Mouse (Mus musculus) olfactory bulb, adult 2 months (tissue): ENCODE results near the gene Smg1. TPM values are rescaled to one million over a fixed set of nuclear protein-coding genes. Genes with fewer than 3 reads are reported as not detected.
"Not testable (repeated sequence)": the region's sequence is repeated elsewhere in the genome, so short reads cannot be mapped to it uniquely, and the experiment has no call there.

Source experiments
- H3K27ac ChIP-seq: fragments of 200-500 bp; 2 replicates; pipeline ENCODE4 v1.5.1; 2012; ENCODE audit warnings: low read depth, low read length; ENCODE audit not compliant: insufficient read depth
- H3K4me1 ChIP-seq: fragments of 200-500 bp; 2 replicates; pipeline ENCODE4 v1.6.1; 2012; ENCODE audit warnings: low read length; ENCODE audit not compliant: control insufficient read depth, insufficient read depth
- H3K4me3 ChIP-seq: fragments of 200-500 bp; 2 replicates; pipeline ENCODE4 v1.5.1; 2012; ENCODE audit warnings: mild to moderate bottlenecking, low read depth, low read length, moderate library complexity; ENCODE audit not compliant: insufficient read depth
- CTCF ChIP-seq: fragments of 200-500 bp; IDR thresholded peaks from 2 replicates; pipeline ENCODE4 v1.5.1; 2012; ENCODE audit warnings: low read depth, mild to moderate bottlenecking, low read length, moderate library complexity; ENCODE audit not compliant: insufficient read depth
- POLR2A ChIP-seq: fragments of 200-500 bp; IDR thresholded peaks from 2 replicates; pipeline ENCODE4 v1.6.1; 2012; ENCODE audit warnings: mild to moderate bottlenecking, low read depth, low read length, moderate library complexity; ENCODE audit not compliant: insufficient read depth
- whole genome bisulfite sequencing: fragments of 180-500 bp; shearing (Covaris S2); methylation state at CpG from one replicate; pipeline ENCODE4 v1.1.7; 2018; 5-methylcytosine and 5-hydroxymethylcytosine counted together
- polyA plus RNA-seq: library from polyadenylated mRNA; stranded (reverse); fragments of >200 nt; gene quantifications from 2 replicates; pipeline ENCODE4 v1.2.4, GENCODE M21; 2012; ENCODE audit warnings: low replicate concordance; ENCODE audit not compliant: missing spikeins, insufficient read depth, insufficient read length

The Smg1 gene
- polyA plus RNA-seq, 1 experiment = 211 TPM

DNA sequence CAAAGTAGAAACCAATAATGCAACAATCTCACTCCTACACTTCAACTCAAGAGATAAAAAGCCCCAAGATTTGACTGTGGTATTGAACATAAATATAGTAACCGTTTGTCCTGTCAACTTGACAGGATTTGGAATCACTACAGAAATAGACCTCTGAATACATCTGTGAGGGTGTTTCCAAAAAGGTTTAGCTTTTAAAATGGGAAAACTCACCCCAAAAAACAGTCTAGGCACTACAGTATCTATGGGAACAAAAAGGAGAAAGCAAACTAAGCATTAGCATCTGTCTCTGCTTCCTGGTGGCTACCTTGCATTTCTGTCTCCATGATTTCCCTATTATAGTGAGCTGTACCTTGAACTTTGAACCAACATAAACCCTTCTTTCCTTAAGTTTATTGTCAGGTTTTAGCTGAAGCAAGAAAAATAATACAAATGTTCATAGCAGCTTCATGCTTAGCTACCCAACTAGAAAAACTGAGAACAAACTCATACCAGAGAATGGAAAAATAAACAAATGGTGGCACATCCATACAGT, 67.6 kb downstream of the Smg1 start:
- no peak overlapping the region for H3K4me3 ChIP-seq
- 39% methylated on average over 1 of the region's 1 CpGs for WGBS
- no peak overlapping the region for H3K27ac ChIP-seq
- TF ChIP-seq CTCF (no peak), POLR2A (no peak)
- no peaks in the 10 kb centered on the region for H3K4me1 ChIP-seq

DNA sequence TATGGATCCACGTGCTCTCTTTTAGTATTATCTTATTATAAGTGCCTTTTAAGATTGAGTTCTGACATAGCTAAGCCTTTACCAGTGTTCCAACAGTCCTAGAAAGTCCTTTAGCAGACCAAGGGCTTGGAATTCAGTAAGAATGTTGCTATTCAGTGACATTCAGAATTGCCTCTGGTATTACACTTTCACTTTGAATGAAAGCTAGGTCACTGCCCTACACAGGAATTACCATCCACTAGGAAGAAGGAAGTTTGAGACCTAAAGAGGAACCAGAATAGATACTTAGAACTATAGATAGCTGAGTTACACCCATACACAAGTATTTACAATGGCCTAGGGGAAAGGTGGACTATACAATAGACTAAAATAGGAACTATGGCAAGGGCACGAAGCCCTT, 73.3 kb downstream of the Smg1 start:
- not testable (repeated sequence) for H3K4me1 ChIP-seq, H3K4me3 ChIP-seq, H3K27ac ChIP-seq
- 91% methylated on average over 2 of the region's 2 CpGs for WGBS

DNA sequence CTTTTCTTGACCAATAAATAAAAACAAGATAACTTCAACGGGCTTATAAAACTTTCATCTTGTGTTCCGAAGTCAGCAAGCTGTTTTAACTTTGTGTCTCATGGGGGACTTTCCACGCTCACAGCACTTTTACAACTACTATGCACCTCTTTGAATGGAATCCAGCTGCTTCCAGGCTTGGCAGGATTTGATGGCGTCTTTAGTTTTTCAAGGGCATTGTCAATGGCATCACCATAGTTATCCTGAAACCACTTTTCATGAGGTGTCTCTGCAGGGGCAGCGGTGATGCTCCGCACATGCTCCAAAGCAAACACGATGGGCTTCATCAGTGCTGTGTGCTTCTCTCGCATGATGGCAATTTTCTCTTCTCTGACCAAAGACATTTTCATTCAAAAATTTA, 80.5 kb downstream of the Smg1 start:
- WGBS = 87% methylated on average over 8 of the region's 8 CpGs
- no peak overlapping the region for H3K4me3 ChIP-seq
- H3K4me1 ChIP-seq = no peaks in the 10 kb centered on the region
- TF ChIP-seq POLR2A = no peak
- TF ChIP-seq CTCF = no peak
- H3K27ac ChIP-seq = no peak overlapping the region

DNA sequence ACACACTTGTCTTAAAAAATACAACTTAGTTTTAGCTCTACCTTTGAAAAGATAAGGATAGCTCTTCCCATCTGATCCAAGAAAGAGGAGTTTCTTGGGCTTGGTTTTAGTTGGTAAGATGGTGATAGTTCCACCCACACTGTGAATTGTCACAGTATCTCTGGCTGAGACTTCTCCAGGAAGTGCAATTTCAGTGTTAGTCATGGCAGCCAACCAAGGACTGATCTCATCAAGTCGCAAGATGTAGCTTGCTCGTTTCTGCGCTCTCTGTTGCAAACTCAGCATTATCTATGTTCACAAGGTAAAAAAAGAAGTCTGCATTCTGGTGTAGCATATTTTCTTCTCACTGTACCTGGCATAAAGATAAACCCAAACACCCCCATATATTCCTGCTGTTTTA, 83.3 kb downstream of the Smg1 start:
- 73% methylated on average over 3 of the region's 3 CpGs for WGBS
- TF ChIP-seq CTCF (no peak), POLR2A (no peak)
- Histone ChIP-seq H3K4me1 (no peaks in the 10 kb centered on the region), H3K4me3 (no peak overlapping the region), H3K27ac (no peak overlapping the region)

DNA sequence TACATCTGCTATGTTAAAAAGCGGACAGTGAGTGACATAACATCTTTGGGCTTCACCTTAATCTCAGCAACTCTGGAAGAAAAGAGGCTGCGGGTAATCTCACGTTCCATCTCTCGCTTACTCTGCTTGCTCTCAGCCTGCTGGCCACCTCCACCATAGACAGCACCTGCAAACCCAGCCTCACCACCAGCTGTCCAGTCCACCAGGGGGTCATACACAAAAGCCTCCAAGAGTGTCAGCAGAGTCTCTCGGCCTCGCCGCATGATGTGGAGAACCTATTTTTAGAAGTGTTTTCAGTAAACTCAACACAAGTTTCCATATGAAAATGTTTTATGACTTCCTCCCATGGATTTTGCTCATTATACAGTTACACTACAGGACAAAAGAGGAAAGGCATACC, 87.0 kb downstream of the Smg1 start:
- H3K27ac ChIP-seq = no peak overlapping the region
- 92% methylated on average over 7 of the region's 7 CpGs for WGBS
- H3K4me1 ChIP-seq = no peaks in the 10 kb centered on the region
- TF ChIP-seq CTCF = no peak
- TF ChIP-seq POLR2A = no peak
- H3K4me3 ChIP-seq = no peak overlapping the region

DNA sequence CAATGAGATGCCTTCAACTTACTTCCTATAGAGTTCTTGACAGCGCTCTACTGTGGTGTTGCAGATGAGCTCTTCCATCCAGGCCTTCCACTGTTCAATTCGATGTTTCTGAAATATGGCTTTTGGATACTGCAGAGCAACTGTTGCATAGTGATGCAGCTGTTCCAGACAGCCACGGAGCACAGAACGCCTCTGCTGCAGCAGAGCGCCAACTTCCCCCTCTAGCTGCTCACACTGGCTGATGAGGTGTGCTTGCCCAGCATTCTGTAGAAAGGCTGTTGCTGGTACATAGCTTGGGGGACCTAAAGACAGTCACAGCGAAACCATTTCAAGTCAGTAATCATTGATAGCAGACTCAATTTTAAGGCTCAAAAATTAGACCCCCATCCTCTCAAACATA, 89.3 kb downstream of the Smg1 start:
- 82% methylated on average over 6 of the region's 6 CpGs for whole genome bisulfite sequencing
- Histone ChIP-seq H3K4me3 (no peak overlapping the region), H3K27ac (no peak overlapping the region), H3K4me1 (no peaks in the 10 kb centered on the region)
- TF ChIP-seq CTCF (no peak), POLR2A (no peak)

DNA sequence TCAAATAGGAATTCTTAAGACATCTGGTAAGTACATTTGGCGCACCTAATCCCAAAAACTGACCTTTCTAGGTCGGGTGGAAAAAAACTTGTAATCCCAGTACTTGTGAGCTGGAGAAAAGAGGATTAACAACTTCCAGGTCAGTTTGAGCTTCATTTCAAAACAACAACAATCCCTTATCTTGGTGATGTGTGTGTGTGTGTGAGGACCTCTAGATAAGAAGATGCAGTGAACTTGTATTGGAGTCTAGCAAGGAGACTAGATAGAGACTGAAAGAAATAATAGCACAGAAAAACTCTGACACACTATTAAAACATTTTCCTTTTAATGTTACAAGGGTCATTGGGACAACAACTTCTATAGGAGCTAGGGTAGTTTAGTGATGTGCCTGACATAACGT, 99.9 kb downstream of the Smg1 start:
- 86% methylated on average over 3 of the region's 3 CpGs for WGBS
- no peaks in the 10 kb centered on the region for H3K4me1 ChIP-seq
- no peak overlapping the region for H3K27ac ChIP-seq
- H3K4me3 ChIP-seq = no peak overlapping the region
- TF ChIP-seq POLR2A (no peak), CTCF (no peak)

DNA sequence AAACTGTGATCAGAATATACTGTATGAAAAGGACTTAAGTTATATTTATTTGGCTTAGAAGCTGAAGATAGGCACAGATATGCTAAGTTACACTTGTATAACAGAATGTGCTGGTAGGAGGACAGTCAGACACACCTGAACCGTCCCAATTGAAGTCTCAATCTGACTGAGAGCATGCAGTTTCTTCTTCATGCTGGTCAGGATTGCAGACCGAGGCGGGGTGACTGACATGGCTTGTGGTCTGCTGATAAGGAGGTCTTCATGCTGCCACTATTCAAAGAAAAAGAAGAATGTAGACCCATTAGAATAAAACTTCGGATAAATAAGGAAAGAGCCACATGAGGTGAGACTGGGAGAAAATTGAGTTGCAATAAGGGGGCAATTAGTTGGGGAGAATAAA, 100.3 kb downstream of the Smg1 start:
- no peaks in the 10 kb centered on the region for H3K4me1 ChIP-seq
- WGBS = 89% methylated on average over 4 of the region's 4 CpGs

DNA sequence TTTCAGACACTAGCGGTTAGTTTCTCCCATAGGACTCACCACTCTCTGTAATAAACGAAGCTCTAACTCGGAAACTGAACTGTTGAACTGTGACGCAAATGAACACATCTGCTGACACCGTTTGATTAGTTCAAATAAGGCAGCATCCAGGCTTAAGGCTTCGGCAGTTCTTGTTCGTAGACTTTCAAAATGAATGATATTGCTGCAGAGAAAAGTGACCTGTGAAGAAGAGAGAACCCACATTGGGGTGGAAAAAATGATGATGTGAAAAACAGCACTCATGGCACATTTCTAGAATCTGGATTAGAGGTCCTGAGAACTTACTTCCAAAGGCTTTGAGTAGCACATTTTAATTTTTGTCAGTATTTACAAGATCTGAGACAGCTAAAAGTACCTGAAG, 102.2 kb downstream of the Smg1 start:
- 91% methylated on average over 7 of the region's 7 CpGs for WGBS
- H3K4me1 ChIP-seq = no peaks in the 10 kb centered on the region

More for the DNA sequence above, 100.3 kb downstream of the Smg1 start:
- H3K27ac ChIP-seq = no peak overlapping the region
- no peak for TF ChIP-seq CTCF
- no peak for TF ChIP-seq POLR2A
- no peak overlapping the region for H3K4me3 ChIP-seq

DNA sequence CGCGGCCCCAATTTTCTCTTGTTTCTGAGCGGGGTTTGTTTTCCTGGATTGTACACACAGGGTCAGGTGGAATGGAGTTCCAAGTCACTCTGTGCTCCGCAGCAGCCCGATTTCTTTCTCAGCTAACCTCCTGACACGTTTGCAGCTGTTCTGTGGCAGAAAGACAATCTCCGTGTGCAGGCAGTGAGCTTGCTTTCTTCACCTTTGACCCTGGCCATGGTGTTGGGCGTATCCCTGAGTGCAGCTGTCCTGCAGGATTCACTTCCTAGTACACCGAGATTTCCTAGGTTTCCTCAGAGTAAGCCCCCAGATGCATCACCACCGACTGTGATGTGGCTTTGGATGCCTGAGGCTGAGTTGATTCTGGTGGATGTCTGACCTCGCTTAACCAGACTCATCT, 108.3 kb downstream of the Smg1 start:
- Histone ChIP-seq H3K4me3 (no peak overlapping the region), H3K27ac (no peak overlapping the region), H3K4me1 (no peaks in the 10 kb centered on the region)
- no peak for TF ChIP-seq CTCF
- no peak for TF ChIP-seq POLR2A
- 86% methylated on average over 11 of the region's 11 CpGs for WGBS

More for the DNA sequence above, 102.2 kb downstream of the Smg1 start:
- TF ChIP-seq POLR2A = no peak
- no peak overlapping the region for H3K4me3 ChIP-seq
- no peak overlapping the region for H3K27ac ChIP-seq
